Mouse (Mus musculus): ENCODE data around the gene Fgf22.

Gene Fgf22

GRCm38 (mm10) chr10:79793738-79794490 lies 39.0 kb downstream of the Fgf22 start:
- peak; percentile 61 for DNase-seq

GRCm38 (mm10) chr10:79794491-79794931 lies 39.6 kb downstream of the Fgf22 start:
- peak; percentile 87 for DNase-seq

DNA sequence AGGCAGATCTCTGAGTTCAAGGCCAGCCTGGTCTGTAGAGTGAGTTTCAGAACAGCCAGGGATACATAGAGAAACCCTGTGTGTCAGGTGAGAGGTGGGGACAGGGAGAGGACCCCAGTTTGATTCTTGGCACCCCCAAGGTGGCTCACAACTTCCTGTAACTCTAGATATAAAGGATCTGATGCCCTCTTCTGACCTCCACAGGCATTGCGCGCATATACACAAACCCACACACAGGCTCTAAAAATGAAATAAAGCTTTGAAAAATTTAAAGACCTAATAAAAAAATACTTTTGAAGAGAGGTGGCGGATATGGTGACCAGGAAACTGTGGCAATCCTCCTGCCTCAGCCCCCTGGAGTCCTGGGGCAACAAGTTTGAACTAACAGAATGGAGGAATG lies 41.0 kb downstream of the Fgf22 start:
- DNase-seq = no peak

DNA sequence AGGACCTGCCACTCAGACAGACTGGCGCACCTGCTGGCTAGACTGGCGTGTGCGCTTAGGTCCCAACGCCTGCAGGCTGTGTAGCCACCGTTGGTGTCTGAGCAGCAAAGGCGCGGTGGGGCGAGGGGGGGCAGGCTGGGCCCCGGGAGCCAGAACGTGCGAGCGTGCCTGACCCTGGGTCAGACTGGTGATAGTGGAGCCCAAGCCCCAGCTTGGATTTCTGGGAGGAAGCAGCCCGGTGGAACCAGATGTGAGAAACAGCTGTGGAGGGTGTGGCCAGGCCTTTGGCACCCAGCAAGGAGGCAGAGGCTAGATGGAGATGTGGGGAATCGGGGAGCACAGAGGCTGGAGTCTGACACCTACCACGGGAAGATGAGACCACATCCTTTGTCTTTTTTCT lies 42.5 kb downstream of the Fgf22 start:
- DNase-seq = no peak

DNA sequence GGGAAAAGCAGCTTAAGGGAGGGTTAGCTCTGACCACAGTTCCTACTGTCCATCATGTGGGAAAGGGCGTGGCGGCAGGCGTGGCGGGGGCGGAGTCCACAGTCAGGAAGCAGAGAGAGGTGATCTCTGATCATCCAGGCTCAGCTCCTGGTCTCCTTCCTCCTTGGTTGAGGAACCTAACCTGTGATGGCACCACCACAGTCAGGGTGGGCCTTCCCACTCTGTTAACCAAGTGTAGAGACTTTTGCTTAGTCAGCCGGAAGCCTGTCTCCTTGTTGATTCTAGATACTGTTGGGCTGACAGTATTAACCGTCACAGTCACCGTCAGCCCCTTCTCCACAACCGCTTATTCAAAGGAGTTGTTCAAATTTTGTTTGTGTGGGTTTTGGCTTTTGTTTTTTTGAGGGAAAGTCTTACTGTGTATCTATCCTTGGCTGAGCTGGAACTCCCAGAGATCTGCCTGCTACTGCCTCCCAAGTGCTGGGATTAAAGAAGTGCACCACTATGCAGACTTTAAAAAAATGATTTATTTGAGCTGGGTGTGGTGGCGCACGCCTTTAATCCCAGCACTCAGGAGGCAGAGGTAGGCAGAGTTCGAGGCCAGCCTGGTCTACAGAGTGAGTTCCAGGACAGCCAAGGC lies 43.5 kb downstream of the Fgf22 start:
- DNase-seq = peak; percentile 74

GRCm38 (mm10) chr10:79800508-79800907 lies 45.6 kb downstream of the Fgf22 start:
- peak; percentile 44 for DNase-seq

DNA sequence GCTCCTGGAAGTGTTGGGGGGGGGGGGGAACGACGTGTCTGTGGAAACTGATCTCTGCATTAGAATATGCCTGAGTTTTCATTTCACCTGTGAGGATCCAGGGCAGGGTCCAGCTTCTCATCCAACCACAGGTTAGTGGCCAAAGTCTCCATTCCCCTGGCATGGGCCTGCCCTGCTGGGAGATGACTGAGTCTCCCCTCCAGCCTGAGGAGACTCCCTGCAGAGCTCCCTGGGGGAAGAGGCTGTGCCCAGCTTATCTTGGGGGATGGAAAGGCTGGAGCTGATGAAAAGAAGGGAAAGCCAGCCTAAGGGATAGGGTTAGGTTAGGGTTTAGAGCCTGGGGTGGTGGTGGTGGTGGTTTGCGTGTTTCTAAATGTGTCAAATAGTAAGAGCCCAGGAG lies 47.0 kb downstream of the Fgf22 start:
- DNase-seq = peak; percentile 67

DNA sequence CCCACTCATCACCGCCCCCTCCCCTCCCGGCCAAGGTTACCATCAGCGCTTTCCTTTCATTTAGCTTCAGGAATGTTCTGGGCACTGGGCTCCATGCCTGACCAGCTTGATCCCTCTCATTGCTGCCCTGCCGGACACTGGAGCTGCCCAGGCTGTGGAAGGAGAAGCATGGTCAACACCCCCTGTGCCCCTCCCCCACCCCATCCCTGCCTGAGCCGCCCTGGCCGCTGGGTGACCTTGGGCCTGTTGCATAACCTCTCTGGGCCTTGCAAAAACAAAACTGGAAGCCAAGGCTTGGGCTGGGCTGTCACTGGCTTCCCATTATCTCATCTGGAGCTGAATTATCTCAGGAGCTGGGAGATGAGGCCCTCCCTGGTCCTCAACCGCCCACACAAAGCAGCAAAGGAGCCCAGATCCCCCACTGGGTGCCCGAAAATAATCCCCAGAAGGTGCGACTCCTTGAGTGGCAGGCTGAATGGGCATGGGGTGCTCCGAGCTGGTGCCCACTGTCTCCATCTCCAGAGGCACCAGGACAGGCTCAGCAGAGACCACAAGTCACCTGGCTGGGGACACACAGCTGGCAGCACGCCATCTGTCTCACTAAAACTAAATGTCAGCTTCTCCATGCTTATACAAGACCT lies 47.6 kb downstream of the Fgf22 start:
- peak; percentile 78 for DNase-seq

DNA sequence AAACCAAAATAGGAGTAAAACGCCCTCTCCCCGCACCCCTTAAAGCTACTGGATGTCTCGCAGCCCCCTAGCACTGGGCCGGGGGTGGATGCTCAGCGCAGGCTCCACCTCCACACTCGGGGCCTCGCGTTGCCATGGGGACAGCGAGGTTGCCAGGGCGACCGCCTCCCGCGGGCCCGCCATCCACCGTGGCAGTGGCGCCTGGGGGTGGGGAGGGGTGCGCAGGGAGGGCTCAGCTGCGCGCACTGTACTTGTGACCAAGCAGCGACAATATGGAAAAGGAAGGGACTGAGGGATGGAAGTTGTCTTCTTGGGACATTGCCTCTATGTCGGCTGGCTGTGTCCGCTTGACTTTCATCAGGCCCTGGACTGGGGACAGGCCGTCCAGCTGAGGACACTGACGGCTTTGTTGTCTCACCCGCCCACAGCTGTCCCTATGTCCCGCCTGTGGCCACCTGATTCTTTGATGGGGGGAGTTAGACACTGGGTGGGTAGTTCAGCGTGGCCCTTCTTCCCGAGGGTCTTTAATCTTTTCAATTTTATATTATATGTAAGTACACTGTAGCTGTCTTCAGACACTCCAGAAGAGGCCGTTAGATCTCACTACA lies 48.9 kb downstream of the Fgf22 start:
- DNase-seq = peak; percentile 23

- peak; percentile 54 for DNase-seq
These were observed 50.8 kb downstream of the Fgf22 start for GRCm38 (mm10) chr10:79805636-79806035.

- DNase-seq = no peak
These were observed 51.5 kb downstream of the Fgf22 start for GRCm38 (mm10) chr10:79806331-79806730.

- DNase-seq = no peak
These were observed 52.1 kb downstream of the Fgf22 start for GRCm38 (mm10) chr10:79806972-79807371.

DNA sequence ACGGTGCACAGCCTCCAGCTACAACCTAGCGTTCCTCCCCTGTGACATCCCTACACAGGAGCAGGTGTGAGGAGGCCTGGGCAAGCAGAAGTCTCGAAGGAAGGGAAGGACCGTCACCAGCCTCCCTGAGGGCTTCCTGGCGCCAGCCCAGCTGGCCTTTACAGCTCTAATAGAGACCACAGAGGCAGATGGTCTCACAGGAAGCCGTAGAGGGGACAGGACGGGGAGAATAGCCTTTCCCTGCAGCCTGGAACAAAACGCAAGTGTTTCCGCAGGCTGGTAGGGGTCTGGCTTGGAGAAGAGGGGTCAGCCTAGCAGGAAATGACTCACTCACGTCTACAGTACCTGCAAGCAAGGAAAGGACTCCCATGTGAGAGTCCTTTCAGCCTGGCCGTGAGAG lies 53.0 kb downstream of the Fgf22 start:
- DNase-seq = peak; percentile 48
